Mouse (Mus musculus) heart, embryonic 16.5 days (tissue): ENCODE data around the gene Rnf113a1. TPM values are rescaled to one million over a fixed set of nuclear protein-coding genes. Genes with fewer than 3 reads are reported as not detected.
A peak's percentile ranks its signal among the peaks of the same experiment; 100 is the strongest.
"Not testable (repeated sequence)": the region's sequence is repeated elsewhere in the genome, so short reads cannot be mapped to it uniquely, and the experiment has no call there.

Source experiments
- ATAC-seq: fragments of 200-750 bp; cut with Nextera tagmentation; replicated peaks from 2 replicates; pipeline ENCODE4 v1.8.0; 2017; ENCODE audit warnings: moderate number of reproducible peaks; ENCODE audit not compliant: insufficient read depth, low FRiP score; ENCODE audit errors: extremely low read depth
- H3K27ac ChIP-seq: fragments of 300-500 bp; sonication (generic); 2 replicates; pipeline ENCODE4 v1.5.1; 2014; ENCODE audit warnings: mild to moderate bottlenecking, low read length, control low read depth, moderate library complexity
- H3K27me3 ChIP-seq: fragments of 300-500 bp; sonication (generic); 2 replicates; pipeline ENCODE4 v1.6.1; 2014; ENCODE audit warnings: low read length, mixed read lengths; ENCODE audit not compliant: control insufficient read depth, insufficient read depth
- H3K36me3 ChIP-seq: fragments of 300-500 bp; sonication (generic); 2 replicates; pipeline ENCODE4 v1.6.1; 2014; ENCODE audit not compliant: control insufficient read depth, insufficient read depth
- H3K4me1 ChIP-seq: fragments of 300-500 bp; sonication (generic); 2 replicates; pipeline ENCODE4 v1.6.1; 2014; ENCODE audit warnings: low read length, mixed read lengths; ENCODE audit not compliant: control insufficient read depth, insufficient read depth
- H3K4me2 ChIP-seq: fragments of 300-500 bp; sonication (generic); 2 replicates; pipeline ENCODE4 v1.6.1; 2014; ENCODE audit warnings: low read depth, mild to moderate bottlenecking, control low read depth, low read length
- H3K4me3 ChIP-seq: fragments of 300-500 bp; sonication (generic); 2 replicates; pipeline ENCODE4 v1.5.1; 2014; ENCODE audit warnings: mild to moderate bottlenecking, control low read depth, low read length
- H3K9ac ChIP-seq: fragments of 300-500 bp; sonication (generic); 2 replicates; pipeline ENCODE4 v1.6.1; 2014; ENCODE audit warnings: low read length, control low read depth
- H3K9me3 ChIP-seq: fragments of 300-500 bp; sonication (generic); replicated peaks from 2 replicates; pipeline ENCODE4 v1.6.1; 2016; ENCODE audit warnings: low read length; ENCODE audit not compliant: control insufficient read depth
- WGBS: fragments of 180-500 bp; shearing (Covaris S2); extraction: QIAGEN DNeasy Blood & Tissue Kit; methylation state at CpG from one replicate; pipeline ENCODE4 v1.1.7; 2014; 5-methylcytosine and 5-hydroxymethylcytosine counted together
- polyA plus RNA-seq: library from polyadenylated mRNA; unstranded; fragments of >200 nt; fragmentation: Nextera tagmentation; extraction: Ambion mirVana; gene quantifications from 2 replicates; pipeline ENCODE4 v1.2.1, GENCODE M21; 2015

Gene Rnf113a1
- polyA plus RNA-seq, 1 experiment from 2014 or later = 5.5 TPM

DNA sequence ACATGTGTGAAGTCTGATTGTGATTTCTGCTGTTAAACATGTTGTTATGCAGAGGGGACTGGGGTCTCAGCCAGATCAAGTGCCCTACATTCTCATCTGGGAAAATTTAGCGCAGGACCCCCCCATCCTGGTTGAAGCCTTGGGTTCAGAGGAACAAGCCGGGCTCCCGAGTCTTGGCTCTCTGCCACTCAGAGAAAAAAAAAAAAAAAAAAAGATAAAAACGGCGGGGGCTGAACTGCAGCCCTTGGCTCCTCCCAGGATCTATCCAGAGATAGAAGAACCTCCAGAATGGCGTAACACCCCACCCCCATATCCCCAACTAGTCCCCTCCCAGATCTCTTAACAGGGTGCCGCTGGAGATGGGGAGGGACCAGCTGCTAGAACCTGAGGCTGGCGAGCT, 6.6 kb upstream of the Rnf113a1 start:
- not testable (repeated sequence) for H3K27me3 ChIP-seq, H3K36me3 ChIP-seq, H3K4me3 ChIP-seq, H3K9ac ChIP-seq, ATAC-seq, H3K4me1 ChIP-seq, H3K9me3 ChIP-seq, H3K27ac ChIP-seq
- 37% methylated on average over 8 of the region's 8 CpGs for WGBS
- peak overlapping the region; percentile 46; the same call in 1 of the 2 replicates for H3K4me2 ChIP-seq

DNA sequence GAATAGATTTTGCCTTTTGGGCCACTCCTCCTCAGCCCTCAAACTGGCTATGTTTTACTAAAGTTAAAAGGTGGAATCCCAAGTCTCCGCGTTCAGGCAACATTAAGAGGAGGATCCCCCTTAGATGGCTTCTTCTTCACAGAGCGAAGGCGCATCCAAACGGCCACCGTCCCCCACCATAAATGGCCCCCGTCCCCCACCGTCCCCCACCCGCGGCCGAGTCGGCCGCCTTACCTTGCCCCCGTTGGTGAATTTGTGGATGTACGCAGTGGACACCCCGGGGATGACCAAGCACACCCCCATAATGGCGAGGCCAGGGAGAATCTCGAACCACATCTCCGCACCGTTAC, 315 bp upstream of the Rnf113a1 start:
- Histone ChIP-seq H3K27me3 (no peaks in the 10 kb centered on the region), H3K36me3 (0 out of 2 replicates have a peak, but pooled peaks cover 3% of the 10 kb centered on the region), H3K4me3 (peak overlapping the region; percentile 66), H3K4me2 (peak overlapping the region; percentile 77), H3K9me3 (no peaks in the 10 kb centered on the region), H3K9ac (peak overlapping the region; percentile 66), H3K4me1 (peaks cover 2% of the 10 kb centered on the region; the same call in 1 of the 2 replicates), H3K27ac (no peak overlapping the region)
- WGBS = 12% methylated on average over 20 of the region's 20 CpGs
- peak; percentile 64 for ATAC-seq

DNA sequence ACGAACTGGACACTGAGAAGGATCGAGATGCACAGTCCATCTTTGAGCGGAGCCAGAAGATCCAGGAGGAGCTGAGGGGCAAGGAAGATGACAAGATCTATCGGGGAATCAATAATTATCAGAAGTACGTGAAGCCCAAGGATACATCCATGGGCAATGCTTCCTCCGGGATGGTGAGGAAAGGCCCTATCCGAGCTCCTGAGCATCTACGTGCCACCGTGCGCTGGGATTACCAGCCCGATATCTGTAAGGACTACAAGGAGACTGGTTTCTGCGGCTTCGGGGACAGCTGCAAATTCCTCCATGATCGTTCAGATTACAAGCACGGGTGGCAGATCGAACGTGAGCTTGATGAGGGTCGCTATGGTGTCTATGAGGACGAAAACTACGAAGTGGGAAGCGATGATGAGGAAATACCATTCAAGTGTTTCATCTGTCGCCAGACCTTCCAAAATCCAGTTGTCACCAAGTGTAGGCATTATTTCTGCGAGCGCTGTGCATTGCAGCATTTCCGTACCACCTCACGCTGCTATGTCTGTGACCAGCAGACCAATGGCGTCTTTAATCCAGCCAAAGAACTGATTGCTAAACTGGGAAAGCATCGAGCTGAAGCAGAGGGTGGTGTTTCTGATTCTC, 817 bp downstream of the Rnf113a1 start:
- Histone ChIP-seq H3K4me1 (peaks cover 2% of the 10 kb centered on the region; the same call in 1 of the 2 replicates), H3K9ac (peak overlapping the region; percentile 66), H3K27me3 (no peaks in the 10 kb centered on the region), H3K9me3 (no peaks in the 10 kb centered on the region), H3K4me2 (peak overlapping the region; percentile 77), H3K4me3 (peak overlapping the region; percentile 66), H3K27ac (no peak overlapping the region; the same call in 1 of the 2 replicates), H3K36me3 (0 out of 2 replicates have a peak, but pooled peaks cover 3% of the 10 kb centered on the region)
- ATAC-seq = 0 out of 2 replicates have a peak, but pooled peaks have one; percentile 8
- WGBS = 22% methylated on average over 28 of the region's 28 CpGs

DNA sequence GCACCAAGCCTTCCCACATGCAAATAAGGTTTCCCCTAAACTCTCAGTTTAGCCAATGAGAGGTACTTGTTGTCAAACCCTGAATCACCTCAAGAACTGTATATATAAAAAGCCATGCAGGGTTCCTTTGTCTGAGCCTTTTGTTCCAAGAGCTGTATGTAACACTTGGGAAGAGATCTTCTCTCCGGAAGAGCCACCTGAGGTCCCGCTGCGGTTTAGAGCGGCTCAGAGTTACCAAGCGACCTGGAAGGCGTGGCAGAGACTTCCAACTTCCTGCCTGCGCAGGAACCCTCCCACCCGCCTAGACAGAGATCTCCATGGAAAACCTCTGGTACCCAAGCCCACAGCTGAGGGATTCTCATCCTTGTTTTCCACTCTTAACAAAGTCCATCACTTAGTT, 7.6 kb downstream of the Rnf113a1 start:
- ATAC-seq = no peak
- 42% methylated on average over 8 of the region's 8 CpGs for WGBS
- no peak overlapping the region for H3K4me2 ChIP-seq

GRCm38 (mm10) chrX:37210941-37211340, 19.9 kb downstream of the Rnf113a1 start, which contains the start of gene Gm9:
Gm9 (minus strand) TSS chrX:37211041.
- 83% methylated on average over 10 of the region's 10 CpGs for WGBS
- ATAC-seq = no peak
- no peaks in the 10 kb centered on the region for H3K9me3 ChIP-seq
- no peaks in the 10 kb centered on the region for H3K27me3 ChIP-seq
- H3K9ac ChIP-seq = no peak within 1 kb of the TSS
- no peak within 1 kb of the TSS for H3K27ac ChIP-seq
- no peaks in the 10 kb centered on the region for H3K36me3 ChIP-seq
- no peak within 1 kb of the TSS for H3K4me2 ChIP-seq
- H3K4me3 ChIP-seq = no peak within 1 kb of the TSS
- H3K4me1 ChIP-seq = no peaks in the 10 kb centered on the region

More for the DNA sequence above, 7.6 kb downstream of the Rnf113a1 start:
- H3K27ac ChIP-seq = no peak overlapping the region
- no peaks in the 10 kb centered on the region for H3K36me3 ChIP-seq
- no peaks in the 10 kb centered on the region for H3K27me3 ChIP-seq
- H3K9ac ChIP-seq = no peak overlapping the region
- H3K4me3 ChIP-seq = no peak overlapping the region
- no peaks in the 10 kb centered on the region for H3K9me3 ChIP-seq
- H3K4me1 ChIP-seq = no peaks in the 10 kb centered on the region

GRCm38 (mm10) chrX:37222158-37222557, 31.1 kb downstream of the Rnf113a1 start, which contains the start of gene Rhox1:
Rhox1 (minus strand) TSS chrX:37222258.
- not testable (repeated sequence) for H3K36me3 ChIP-seq, H3K27me3 ChIP-seq, H3K27ac ChIP-seq, H3K4me1 ChIP-seq, H3K9ac ChIP-seq, H3K4me2 ChIP-seq, ATAC-seq, H3K4me3 ChIP-seq, H3K9me3 ChIP-seq
- WGBS = 45% methylated on average over 1 of the region's 1 CpGs

Other genes with a start within 250 kb of the Rnf113a1 start
- 49.7 and 50.3 TPM in 2 replicates for gene Sept6, start 199.5 kb upstream of the Rnf113a1 start, polyA plus RNA-seq
- 0.15 and 0.24 TPM in 2 replicates for gene Sowahd, start 142.4 kb upstream of the Rnf113a1 start, polyA plus RNA-seq
- 275 and 291 TPM in 2 replicates for gene Rpl39, start 105.8 kb upstream of the Rnf113a1 start, polyA plus RNA-seq
- 13.5 and 13.6 TPM in 2 replicates for gene Upf3b, start 80.9 kb upstream of the Rnf113a1 start, polyA plus RNA-seq
- 10.3 and 13.2 TPM in 2 replicates for gene Nkap, start 64.5 kb upstream of the Rnf113a1 start, polyA plus RNA-seq
- gene Akap14, start 22.4 kb upstream of the Rnf113a1 start, polyA plus RNA-seq = 0.19 TPM in 1 of 2 replicates, not detected in the other
- gene Ndufa1, start 82 bp upstream of the Rnf113a1 start, polyA plus RNA-seq = 767 and 842 TPM in 2 replicates
- gene Gm9, start 19.8 kb downstream of the Rnf113a1 start, polyA plus RNA-seq = not detected in 2 replicates
- not detected in 2 replicates for gene Rhox1, start 31.0 kb downstream of the Rnf113a1 start, polyA plus RNA-seq
- gene Rhox2a, start 53.7 kb downstream of the Rnf113a1 start, polyA plus RNA-seq = not detected in 2 replicates
- gene Rhox3a, start 58.7 kb downstream of the Rnf113a1 start, polyA plus RNA-seq = not detected in 2 replicates
- 0.14 TPM in 1 of 2 replicates, not detected in the other for gene Rhox4a, start 74.1 kb downstream of the Rnf113a1 start, polyA plus RNA-seq
- not detected in 2 replicates for gene Rhox3a2, start 188.8 kb downstream of the Rnf113a1 start, polyA plus RNA-seq
- gene Rhox4a2, start 199.6 kb downstream of the Rnf113a1 start, polyA plus RNA-seq = 2.3 and 6.1 TPM in 2 replicates
- gene Rhox2b, start 220.8 kb downstream of the Rnf113a1 start, polyA plus RNA-seq = not detected in 2 replicates
- 0.72 and 2.2 TPM in 2 replicates for gene Rhox4b, start 241.2 kb downstream of the Rnf113a1 start, polyA plus RNA-seq